Mouse (Mus musculus): Measurements from ENCODE around the gene Plppr3. TPM values are rescaled to one million over a fixed set of nuclear protein-coding genes. Genes with fewer than 3 reads are reported as not detected.

The Plppr3 gene
- polyA plus RNA-seq, 1 experiment from 2014 or later, result 14.2 TPM

DNA sequence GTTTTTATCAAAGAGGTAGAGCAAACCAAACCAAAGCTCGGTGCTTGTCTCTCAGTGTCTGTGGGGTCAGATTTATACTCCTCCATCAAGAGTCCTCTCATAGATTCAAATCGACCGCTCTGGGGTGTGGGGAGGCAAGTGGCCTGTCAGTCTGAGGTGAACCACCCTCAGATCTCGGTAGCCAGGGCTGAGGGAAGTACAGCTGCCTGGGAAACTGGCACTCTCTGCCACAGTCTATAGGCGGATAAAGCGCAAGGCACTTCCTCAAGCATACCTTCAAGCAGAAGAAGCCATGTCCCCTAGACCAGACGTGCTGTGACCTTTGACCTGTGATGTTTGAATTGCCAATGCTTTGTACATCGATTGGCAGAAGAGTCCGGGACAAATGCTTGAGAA lies 41.6 kb downstream of the Plppr3 start:
- Histone ChIP-seq H3K9me3 (replicated peaks) (peaks cover 4% of the 10 kb centered on the region; the same call in 1 of the 2 replicates), H3K4me3 (no peak overlapping the region), H3K4me2 (no peak overlapping the region), H3K27ac (ENCODE audit: poor library complexity, severe bottlenecking) (no peak overlapping the region), H3K36me3 (no peaks in the 10 kb centered on the region), H3K9ac (no peak overlapping the region; the same call in 1 of the 2 replicates), H3K4me1 (replicated peaks) (peaks cover 6% of the 10 kb centered on the region; the same call in 1 of the 2 replicates), H3K27me3 (replicated peaks) (no peaks in the 10 kb centered on the region)
- ATAC-seq (ENCODE audit: insufficient number of reproducible peaks, low FRiP score), result no peak
- WGBS, result 70% methylated on average over 9 of the region's 9 CpGs

DNA sequence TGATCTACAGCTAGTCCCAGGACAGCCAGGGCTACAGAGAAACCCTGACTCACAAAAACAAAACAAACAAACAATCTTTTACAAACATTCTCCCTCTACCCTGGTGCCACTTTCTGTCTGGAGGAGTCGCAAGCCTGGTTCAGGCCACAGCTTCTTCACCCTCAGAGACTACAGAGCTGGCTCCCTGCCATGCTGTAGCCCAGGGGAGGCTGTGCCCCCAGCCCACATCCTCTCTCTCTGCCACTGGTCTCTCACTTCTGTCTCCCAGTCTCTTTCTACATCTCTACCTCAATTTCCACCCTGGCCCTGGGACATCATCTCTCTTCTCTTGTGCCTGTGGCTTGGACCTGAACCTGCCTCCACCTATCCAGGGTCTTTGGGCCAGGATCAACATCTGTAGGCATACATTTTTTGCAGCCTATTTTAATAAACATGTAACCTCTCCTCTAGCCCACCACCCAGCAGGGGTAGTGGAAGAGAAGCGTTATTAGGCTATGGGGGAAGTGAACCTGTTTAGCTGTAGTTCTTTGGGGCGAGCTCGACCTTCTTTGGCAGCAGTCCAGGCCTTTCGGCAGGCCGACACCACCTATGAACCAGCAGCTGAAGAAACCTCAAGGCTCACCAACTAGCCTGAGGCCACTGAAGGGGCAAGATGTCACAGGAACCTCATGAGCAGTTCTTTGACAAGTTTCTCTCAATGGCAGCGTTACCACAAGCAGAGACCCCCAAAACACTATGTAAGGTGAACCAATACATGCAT lies 42.2 kb downstream of the Plppr3 start:
- no peaks in the 10 kb centered on the region for H3K36me3 ChIP-seq
- no peak overlapping the region for H3K27ac ChIP-seq (ENCODE audit: poor library complexity, severe bottlenecking)
- peaks cover 4% of the 10 kb centered on the region; the same call in 1 of the 2 replicates for H3K9me3 ChIP-seq (replicated peaks)
- H3K9ac ChIP-seq, result peak overlapping the region; percentile 26; the same call in 1 of the 2 replicates
- H3K4me2 ChIP-seq, result no peak overlapping the region
- 65% methylated on average over 7 of the region's 7 CpGs for WGBS
- no peak overlapping the region for H3K4me3 ChIP-seq
- ATAC-seq (ENCODE audit: insufficient number of reproducible peaks, low FRiP score), result no peak
- no peaks in the 10 kb centered on the region for H3K27me3 ChIP-seq (replicated peaks)
- H3K4me1 ChIP-seq (replicated peaks), result peaks cover 6% of the 10 kb centered on the region; the same call in 1 of the 2 replicates

DNA sequence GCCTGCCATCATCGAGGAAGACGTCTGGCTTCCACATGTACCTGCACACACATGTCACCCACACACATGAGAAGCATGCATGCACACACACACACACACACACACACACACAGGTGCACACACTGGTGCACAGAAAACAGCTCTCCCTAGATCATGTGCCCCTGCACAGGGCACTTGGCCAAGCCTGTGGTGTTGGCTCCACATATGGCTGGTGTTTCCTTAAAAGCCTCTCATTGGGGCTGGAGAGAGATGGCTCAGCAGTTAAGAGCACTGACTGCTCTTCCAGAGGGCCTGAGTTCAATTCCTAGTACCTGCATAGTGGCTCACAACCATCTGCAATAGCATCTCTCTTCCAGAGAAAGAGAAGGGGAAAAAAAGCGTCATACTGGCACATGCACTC lies 42.9 kb downstream of the Plppr3 start:
- ATAC-seq (ENCODE audit: insufficient number of reproducible peaks, low FRiP score), result no peak
- 84% methylated on average over 3 of the region's 3 CpGs for WGBS
- H3K9ac ChIP-seq, result no peak overlapping the region
- H3K27ac ChIP-seq (ENCODE audit: poor library complexity, severe bottlenecking), result no peak overlapping the region
- H3K4me1 ChIP-seq (replicated peaks), result peaks cover 6% of the 10 kb centered on the region; the same call in 1 of the 2 replicates
- no peaks in the 10 kb centered on the region for H3K9me3 ChIP-seq (replicated peaks)
- no peaks in the 10 kb centered on the region; the same call in 1 of the 2 replicates for H3K27me3 ChIP-seq (replicated peaks)
- no peaks in the 10 kb centered on the region for H3K36me3 ChIP-seq
- H3K4me3 ChIP-seq, result no peak overlapping the region
- no peak overlapping the region for H3K4me2 ChIP-seq

DNA sequence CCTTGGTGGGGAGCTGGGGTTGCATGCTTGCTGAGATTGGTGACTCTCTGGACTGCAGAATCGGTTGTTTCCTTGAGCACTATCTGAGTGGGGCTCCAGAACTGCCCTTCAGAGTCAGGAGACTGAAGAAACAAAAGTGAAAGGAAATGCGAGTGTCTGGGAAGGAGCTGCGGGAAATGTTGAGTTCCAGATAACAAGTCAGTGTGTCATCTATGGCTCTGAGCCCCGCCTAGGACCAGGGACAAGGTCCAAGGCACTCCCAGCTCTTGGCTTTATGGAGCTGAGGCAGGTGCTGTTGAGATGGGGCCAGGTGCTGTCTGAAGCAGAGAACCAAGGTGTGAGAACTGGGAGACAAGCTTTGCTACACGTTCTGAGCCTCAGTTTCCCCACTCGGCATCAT lies 50.0 kb downstream of the Plppr3 start:
- Histone ChIP-seq H3K9me3 (replicated peaks) (no peaks in the 10 kb centered on the region), H3K4me3 (no peak overlapping the region), H3K4me1 (replicated peaks) (peaks cover 27% of the 10 kb centered on the region), H3K27ac (ENCODE audit: poor library complexity, severe bottlenecking) (peak overlapping the region; percentile 32; the same call in 1 of the 2 replicates), H3K9ac (no peak overlapping the region), H3K27me3 (replicated peaks) (no peaks in the 10 kb centered on the region; the same call in 1 of the 2 replicates), H3K4me2 (0 out of 2 replicates have a peak overlapping the region, but pooled peaks have one; percentile 11), H3K36me3 (peaks cover 11% of the 10 kb centered on the region)
- WGBS, result 40% methylated on average over 6 of the region's 6 CpGs
- ATAC-seq (ENCODE audit: insufficient number of reproducible peaks, low FRiP score), result peak; percentile 44

DNA sequence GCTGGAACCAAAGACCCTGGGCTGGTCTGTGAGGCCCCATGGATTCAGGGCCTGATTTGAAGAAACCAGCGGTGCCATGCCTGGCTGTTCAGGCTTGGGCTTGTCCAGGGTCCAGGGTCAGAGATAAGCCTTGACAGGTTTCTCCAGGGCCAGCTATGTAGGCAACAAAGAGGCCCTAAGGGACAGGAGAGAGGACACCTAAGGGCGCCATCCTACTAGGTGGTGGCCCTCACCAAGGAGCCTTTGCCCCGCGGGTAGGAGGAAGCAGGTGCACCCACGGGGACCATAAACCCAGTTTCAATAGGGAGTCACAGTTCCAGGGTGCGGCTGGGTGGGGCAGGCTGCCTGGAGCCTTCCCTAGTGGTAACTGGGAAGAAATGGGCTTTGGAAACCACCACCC lies 51.4 kb downstream of the Plppr3 start:
- ATAC-seq (ENCODE audit: insufficient number of reproducible peaks, low FRiP score), result no peak
- Histone ChIP-seq H3K27ac (ENCODE audit: poor library complexity, severe bottlenecking) (no peak overlapping the region), H3K27me3 (replicated peaks) (no peaks in the 10 kb centered on the region; the same call in 1 of the 2 replicates), H3K9me3 (replicated peaks) (no peaks in the 10 kb centered on the region), H3K36me3 (peaks cover 25% of the 10 kb centered on the region), H3K4me1 (replicated peaks) (peaks cover 27% of the 10 kb centered on the region), H3K4me2 (no peak overlapping the region), H3K4me3 (no peak overlapping the region), H3K9ac (no peak overlapping the region)
- WGBS, result 65% methylated on average over 6 of the region's 6 CpGs

DNA sequence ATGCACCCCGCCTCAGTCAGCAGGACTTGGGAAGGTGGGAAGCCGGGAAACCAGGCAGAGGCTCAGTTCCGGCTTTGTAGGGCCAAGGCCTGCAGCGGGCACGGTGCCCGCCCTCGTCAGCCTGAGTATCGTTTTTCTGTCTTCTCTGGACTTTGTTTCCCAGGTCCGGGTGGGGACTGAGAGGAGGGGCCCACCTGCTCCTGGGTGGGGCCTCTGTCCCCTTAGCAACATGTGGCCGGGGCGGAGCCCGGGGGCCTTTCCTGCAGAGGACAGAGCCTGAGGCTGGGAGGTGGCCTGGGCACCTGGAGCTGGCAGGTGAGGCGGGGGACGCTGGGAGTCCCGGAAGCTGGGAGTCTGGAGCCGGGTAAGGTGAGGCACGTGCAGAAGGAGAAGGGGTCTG lies 52.1 kb downstream of the Plppr3 start:
- H3K4me1 ChIP-seq (replicated peaks), result peaks cover 27% of the 10 kb centered on the region
- no peak overlapping the region for H3K4me3 ChIP-seq
- H3K27ac ChIP-seq (ENCODE audit: poor library complexity, severe bottlenecking), result no peak overlapping the region
- H3K4me2 ChIP-seq, result no peak overlapping the region
- H3K9ac ChIP-seq, result 0 out of 2 replicates have a peak overlapping the region, but pooled peaks have one; percentile 24
- WGBS, result 47% methylated on average over 16 of the region's 17 CpGs
- H3K27me3 ChIP-seq (replicated peaks), result no peaks in the 10 kb centered on the region; the same call in 1 of the 2 replicates
- H3K36me3 ChIP-seq, result peaks cover 26% of the 10 kb centered on the region
- ATAC-seq (ENCODE audit: insufficient number of reproducible peaks, low FRiP score), result no peak
- H3K9me3 ChIP-seq (replicated peaks), result no peaks in the 10 kb centered on the region

DNA sequence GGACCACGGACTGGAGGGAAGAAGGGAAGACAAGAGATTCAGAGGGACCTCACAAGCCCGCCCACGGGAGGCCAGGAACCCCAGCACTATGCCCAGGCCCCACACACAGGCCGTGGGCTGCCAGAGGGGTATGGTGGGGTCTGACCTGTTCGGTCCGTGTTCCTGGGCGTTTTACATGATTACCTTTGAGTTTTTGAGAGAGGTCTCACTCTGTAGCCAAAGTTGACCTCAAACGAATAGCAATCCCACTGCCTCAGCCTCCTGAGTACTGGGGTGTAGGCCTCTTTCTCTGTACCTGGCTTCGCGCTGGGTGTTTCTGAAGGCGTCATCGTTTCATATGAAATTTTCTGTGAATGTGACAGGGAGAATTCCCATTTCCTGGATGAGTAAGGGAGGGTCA lies 52.7 kb downstream of the Plppr3 start:
- no peak overlapping the region for H3K4me2 ChIP-seq
- no peak for ATAC-seq (ENCODE audit: insufficient number of reproducible peaks, low FRiP score)
- no peak overlapping the region for H3K4me3 ChIP-seq
- peaks cover 27% of the 10 kb centered on the region for H3K4me1 ChIP-seq (replicated peaks)
- no peaks in the 10 kb centered on the region for H3K9me3 ChIP-seq (replicated peaks)
- H3K27me3 ChIP-seq (replicated peaks), result no peaks in the 10 kb centered on the region; the same call in 1 of the 2 replicates
- no peak overlapping the region for H3K27ac ChIP-seq (ENCODE audit: poor library complexity, severe bottlenecking)
- H3K36me3 ChIP-seq, result peaks cover 29% of the 10 kb centered on the region
- H3K9ac ChIP-seq, result no peak overlapping the region
- WGBS, result 86% methylated on average over 12 of the region's 12 CpGs

DNA sequence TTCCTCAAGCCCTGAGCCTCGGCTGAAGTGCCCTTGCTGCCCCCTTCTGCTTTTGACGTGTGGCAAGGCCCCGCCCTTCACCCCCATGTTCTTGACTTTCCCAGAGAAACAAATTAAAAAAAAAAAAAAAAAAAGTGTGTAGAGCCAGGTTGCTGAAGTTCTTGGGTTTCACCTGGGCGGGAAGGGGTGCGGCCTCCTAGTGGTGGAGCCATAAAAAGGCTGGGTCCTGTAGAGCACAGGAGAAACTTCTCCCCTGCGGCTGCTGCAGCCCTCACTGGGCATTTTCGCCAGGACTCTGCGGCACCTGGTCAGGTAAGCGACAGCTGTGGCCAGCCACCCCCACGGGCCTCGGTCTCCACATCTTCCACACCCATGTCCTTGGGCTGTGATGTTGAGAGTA lies 53.7 kb downstream of the Plppr3 start, which contains the start of gene Misp:
TSS of gene Misp (plus strand) at position 208 of the 400 bp plus-strand sequence.
- ATAC-seq (ENCODE audit: insufficient number of reproducible peaks, low FRiP score), result no peak
- H3K9me3 ChIP-seq (replicated peaks), result no peaks in the 10 kb centered on the region
- WGBS, result 70% methylated on average over 11 of the region's 11 CpGs
- H3K27me3 ChIP-seq (replicated peaks), result no peaks in the 10 kb centered on the region
- peaks cover 35% of the 10 kb centered on the region for H3K36me3 ChIP-seq
- no peak within 1 kb of the TSS for H3K4me3 ChIP-seq
- no peak within 1 kb of the TSS for H3K9ac ChIP-seq
- peaks cover 27% of the 10 kb centered on the region for H3K4me1 ChIP-seq (replicated peaks)
- H3K4me2 ChIP-seq, result no peak within 1 kb of the TSS
- no peak within 1 kb of the TSS for H3K27ac ChIP-seq (ENCODE audit: poor library complexity, severe bottlenecking)

DNA sequence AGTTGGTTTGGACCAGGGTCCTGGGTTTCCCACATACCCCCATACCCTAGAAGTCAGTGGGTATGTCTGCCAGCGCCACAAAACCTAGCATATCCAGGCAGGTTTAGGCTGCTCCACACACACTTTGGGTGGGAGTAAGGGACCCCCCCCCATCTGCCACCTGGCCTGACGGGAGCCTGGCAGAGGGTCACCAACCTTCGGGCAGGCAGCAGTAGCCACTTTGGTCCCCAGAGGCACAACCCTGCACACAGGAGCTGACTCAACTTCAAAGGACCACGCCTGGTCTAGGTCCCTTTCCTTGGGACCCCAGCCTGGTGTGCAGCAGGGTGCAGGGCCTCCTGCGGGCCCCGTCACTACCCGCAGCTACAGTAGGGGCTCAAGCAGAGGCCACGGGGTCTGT lies 54.2 kb downstream of the Plppr3 start:
- no peaks in the 10 kb centered on the region for H3K27me3 ChIP-seq (replicated peaks)
- no peak overlapping the region for H3K4me2 ChIP-seq
- no peaks in the 10 kb centered on the region for H3K9me3 ChIP-seq (replicated peaks)
- no peak overlapping the region for H3K9ac ChIP-seq
- 79% methylated on average over 8 of the region's 8 CpGs for WGBS
- peaks cover 27% of the 10 kb centered on the region for H3K4me1 ChIP-seq (replicated peaks)
- no peak for ATAC-seq (ENCODE audit: insufficient number of reproducible peaks, low FRiP score)
- no peak overlapping the region for H3K4me3 ChIP-seq
- H3K27ac ChIP-seq (ENCODE audit: poor library complexity, severe bottlenecking), result no peak overlapping the region
- H3K36me3 ChIP-seq, result peaks cover 40% of the 10 kb centered on the region

DNA sequence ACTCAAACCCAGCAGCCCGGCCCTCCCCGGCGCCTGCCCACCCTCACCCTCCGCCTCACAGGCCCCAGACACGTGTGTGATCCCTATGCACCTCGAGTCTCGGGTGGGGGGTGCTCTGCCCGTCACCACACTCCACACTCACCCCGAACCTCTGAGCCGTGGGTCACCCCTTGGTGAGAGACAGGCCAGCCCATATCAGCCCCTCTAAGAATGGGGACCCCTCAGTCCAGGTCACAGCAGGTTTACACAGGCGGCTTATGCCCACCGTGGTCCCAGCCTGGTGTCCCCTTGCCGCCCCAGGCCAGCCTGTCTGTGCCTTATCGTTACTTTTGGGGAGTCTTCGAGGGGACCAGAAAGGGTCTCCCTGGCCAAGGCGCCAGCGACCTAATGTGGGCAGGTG lies 54.8 kb downstream of the Plppr3 start:
- H3K4me3 ChIP-seq, result no peak overlapping the region
- 88% methylated on average over 17 of the region's 17 CpGs for WGBS
- H3K27ac ChIP-seq (ENCODE audit: poor library complexity, severe bottlenecking), result no peak overlapping the region
- no peak overlapping the region for H3K9ac ChIP-seq
- peaks cover 25% of the 10 kb centered on the region for H3K4me1 ChIP-seq (replicated peaks)
- 0 out of 2 replicates have a peak, but pooled peaks have one; percentile 12 for ATAC-seq (ENCODE audit: insufficient number of reproducible peaks, low FRiP score)
- H3K4me2 ChIP-seq, result no peak overlapping the region
- H3K36me3 ChIP-seq, result peaks cover 43% of the 10 kb centered on the region
- H3K27me3 ChIP-seq (replicated peaks), result no peaks in the 10 kb centered on the region
- H3K9me3 ChIP-seq (replicated peaks), result no peaks in the 10 kb centered on the region

DNA sequence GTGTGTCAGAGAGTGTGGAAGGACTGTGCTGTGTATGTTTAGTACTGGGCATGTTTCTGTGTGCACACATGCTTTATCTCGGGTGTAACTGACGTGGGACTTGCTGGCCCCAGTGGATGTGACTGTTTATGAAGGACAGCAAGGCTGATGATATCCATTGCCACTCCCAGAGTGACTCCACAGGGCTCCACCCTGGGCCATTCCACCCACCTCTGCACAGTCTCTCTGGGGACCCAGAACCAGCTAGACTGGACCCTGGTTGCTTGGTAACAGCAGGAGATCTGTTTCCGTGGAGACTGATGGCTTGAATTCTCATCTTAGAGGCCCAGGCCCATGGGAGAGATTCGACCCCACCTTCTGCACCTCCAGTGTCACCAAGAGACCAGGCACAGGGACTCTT lies 56.2 kb downstream of the Plppr3 start:
- H3K4me3 ChIP-seq, result no peak overlapping the region
- 70% methylated on average over 4 of the region's 4 CpGs for WGBS
- H3K36me3 ChIP-seq, result peaks cover 43% of the 10 kb centered on the region
- no peak overlapping the region for H3K27ac ChIP-seq (ENCODE audit: poor library complexity, severe bottlenecking)
- H3K4me1 ChIP-seq (replicated peaks), result peaks cover 14% of the 10 kb centered on the region
- H3K9ac ChIP-seq, result no peak overlapping the region
- no peak for ATAC-seq (ENCODE audit: insufficient number of reproducible peaks, low FRiP score)
- no peak overlapping the region for H3K4me2 ChIP-seq
- no peaks in the 10 kb centered on the region for H3K9me3 ChIP-seq (replicated peaks)
- no peaks in the 10 kb centered on the region for H3K27me3 ChIP-seq (replicated peaks)
